ENCODE assay signal across 8 mouse cellular contexts in the genomic region with DNA sequence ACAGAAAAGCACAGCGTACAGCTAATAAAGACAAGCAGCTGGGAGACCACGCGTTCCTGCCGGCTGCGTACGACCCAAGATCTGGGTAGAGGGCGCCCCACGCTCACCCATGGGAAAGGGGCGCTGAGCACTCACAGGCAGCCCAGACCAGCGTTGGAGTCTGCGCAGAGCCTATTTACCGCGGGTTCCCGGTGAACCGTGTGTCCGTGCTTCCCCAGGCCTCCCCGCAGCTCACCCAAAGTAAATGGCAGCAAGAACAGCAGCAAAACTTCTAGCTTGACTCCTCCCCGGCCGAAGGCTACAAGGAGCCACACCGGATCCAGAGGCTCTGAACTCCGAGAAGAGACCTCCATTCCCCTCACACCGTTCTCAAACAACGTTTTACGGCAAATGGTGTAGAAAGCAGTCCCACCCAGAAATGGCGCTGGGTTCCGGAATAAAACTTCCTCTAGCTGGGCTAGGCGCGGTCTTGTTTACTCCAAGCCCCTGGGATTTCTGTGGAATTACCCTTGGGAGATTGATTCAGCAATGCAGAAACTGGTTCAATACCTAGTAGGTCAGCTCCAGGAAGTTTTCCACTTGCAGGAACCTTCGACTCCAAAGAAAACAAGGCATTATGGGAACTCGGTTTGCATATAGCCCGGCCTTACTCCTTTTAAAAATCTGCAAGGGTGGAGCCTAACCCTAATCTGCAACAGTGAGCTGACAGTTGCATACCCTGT. TPM values are rescaled to one million over a fixed set of nuclear protein-coding genes. Genes with fewer than 3 reads are reported as not detected.
A peak's percentile ranks its signal among the peaks of the same experiment; 100 is the strongest.
DNase-seq lines count a peak whose midpoint lies in the region; ATAC-seq lines count a peak whose summit lies in the region.

Gene Cr1l (minus strand): TSS at position 634 of the 722 bp plus-strand sequence.

- WGBS in hindbrain, embryonic 16.5 days = under 1% methylated on average over 31 of the region's 31 CpGs
- WGBS in macrophage (ENCODE audit: missing documents) = under 1% methylated on average over 31 of the region's 31 CpGs

- peak within 1 kb of the TSS; percentile 94 for H3K27ac ChIP-seq in hindbrain, embryonic 16.5 days (ENCODE audit: low read depth, low read length)
- H3K27ac ChIP-seq in macrophage = peak within 1 kb of the TSS; percentile 94

- peak within 1 kb of the TSS; percentile 63 for H3K4me2 ChIP-seq in hindbrain, embryonic 16.5 days (ENCODE audit: low read length)

- H3K9me3 ChIP-seq in hindbrain, embryonic 16.5 days (ENCODE audit: control insufficient read depth, low read length) = no peaks in the 10 kb centered on the region

- peak; percentile 59 for DNase-seq in WW6 (ENCODE audit: low read depth, low spot score)
- DNase-seq in cerebellum, postnatal 4 days (ENCODE audit: low spot score in 2 of 2) = peak; percentile 64 to 81
- peak; percentile 86 for DNase-seq in gastrocnemius, adult 18-20 months (ENCODE audit: low spot score)
- DNase-seq in left cerebral cortex, adult 18-20 months (ENCODE audit: low spot score in 2 of 2) = peak; percentile 82 to 88
- peak; percentile 91 for DNase-seq in right cerebral cortex, adult 18-20 months
- DNase-seq in urinary bladder, postnatal 10 days (ENCODE audit: low spot score) = peak; percentile 36

- no peaks in the 10 kb centered on the region for H3K27me3 ChIP-seq in hindbrain, embryonic 16.5 days (replicated peaks; ENCODE audit: control insufficient read depth, insufficient read depth, low read length)

- H3K4me3 ChIP-seq in hindbrain, embryonic 16.5 days (ENCODE audit: low read length) = peak within 1 kb of the TSS; percentile 66
- H3K4me3 ChIP-seq in macrophage (ENCODE audit: inconsistent target) = peak within 1 kb of the TSS; percentile 89

- peaks cover 14% of the 10 kb centered on the region for H3K79me2 ChIP-seq in macrophage (ENCODE audit: inconsistent target)

- no peaks in the 10 kb centered on the region for H3K36me3 ChIP-seq in hindbrain, embryonic 16.5 days (ENCODE audit: control insufficient read depth, insufficient read depth, low read length)
- H3K36me3 ChIP-seq in macrophage (ENCODE audit: inconsistent target) = peaks cover 23% of the 10 kb centered on the region

- peaks cover 7% of the 10 kb centered on the region for H3K4me1 ChIP-seq in hindbrain, embryonic 16.5 days (ENCODE audit: control insufficient read depth, insufficient read depth, low read depth, low read length)

- peak within 1 kb of the TSS; percentile 81 for H3K9ac ChIP-seq in hindbrain, embryonic 16.5 days (ENCODE audit: low read depth, low read length)

- peak; percentile 99 for ATAC-seq in hindbrain, embryonic 16.5 days

RNA-seq across cellular contexts. Expression of gene Cr1l, which starts in this region (rescaled TPM):
- total RNA-seq in gastrocnemius, adult 18-20 months (2021) = 10 to 100 TPM; 30.6 to 31.9 TPM
- 39.3 and 42.5 TPM in 2 replicates for polyA plus RNA-seq in hindbrain, embryonic 16.5 days (2015; fragmentation: Nextera tagmentation; extraction: Ambion mirVana)
- 10 to 100 TPM; 34.3 to 37.5 TPM for total RNA-seq in left cerebral cortex, adult 18-20 months (2021)
- 100 to 1,000 TPM in 8 of 26 experiments, 10 to 100 TPM in 18; 59.9 to 220 (median 94.2) TPM for total RNA-seq in macrophage (2018; cell fraction: chromatin; rRNA removed)
- total RNA-seq in macrophage (2018; cell fraction: cytosol; rRNA removed) = 100 to 1,000 TPM in 2 of 26 experiments, 10 to 100 TPM in 24; 73.4 to 104 (median 83.4) TPM
- total RNA-seq in macrophage (2018; cell fraction: nucleus; rRNA removed) = 100 to 1,000 TPM in 15 of 26 experiments, 10 to 100 TPM in 11; 59.0 to 206 (median 106) TPM
- polyA plus RNA-seq in macrophage (2018) = 103 to 129 TPM (median 106 TPM) in 3 replicates

Comparison
In these comparisons a context has a peak if more than half of its experiments do, and no peak if none do; other contexts are left out.
1. Peak in every context shown above with its lines: DNase-seq, ATAC-seq, H3K4me3 ChIP-seq and H3K27ac ChIP-seq.
2. DNase-seq: peak in every context shown above with its lines; median percentile 91 in right cerebral cortex, adult 18-20 months; 86 in gastrocnemius, adult 18-20 months; 85 in left cerebral cortex, adult 18-20 months; 72 in cerebellum, postnatal 4 days; 59 in WW6; 36 in urinary bladder, postnatal 10 days.